Mouse (Mus musculus): ENCODE data around the gene Colgalt2.
"Not testable (repeated sequence)": the region's sequence is repeated elsewhere in the genome, so short reads cannot be mapped to it uniquely, and the experiment has no call there.

The Colgalt2 gene

GRCm38 (mm10) chr1:152416306-152416904 lies 16.8 kb downstream of the Colgalt2 start:
- DNase-seq (ENCODE audit: low read depth, low spot score) = no peak

DNA sequence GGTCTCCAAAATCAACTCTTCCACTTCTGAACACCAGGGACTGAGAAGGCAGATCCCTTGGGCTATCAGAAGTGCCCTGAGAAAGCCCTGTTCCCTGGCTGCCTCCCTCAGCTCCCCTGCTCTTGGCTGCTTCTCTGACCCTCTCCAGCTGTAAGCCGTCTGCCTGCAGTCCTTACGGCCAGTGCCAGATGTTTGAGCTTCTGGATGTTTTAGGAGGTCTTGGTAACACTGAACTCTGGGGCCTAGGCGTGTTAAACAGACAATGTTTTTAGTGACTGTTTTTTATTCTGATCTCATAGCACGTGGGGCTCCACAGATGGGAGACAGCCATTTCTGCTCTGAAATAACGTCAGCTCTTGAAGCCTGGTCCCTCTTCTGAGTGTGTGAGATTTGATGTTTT lies 18.0 kb downstream of the Colgalt2 start:
- DNase-seq (ENCODE audit: low read depth, low spot score) = no peak

DNA sequence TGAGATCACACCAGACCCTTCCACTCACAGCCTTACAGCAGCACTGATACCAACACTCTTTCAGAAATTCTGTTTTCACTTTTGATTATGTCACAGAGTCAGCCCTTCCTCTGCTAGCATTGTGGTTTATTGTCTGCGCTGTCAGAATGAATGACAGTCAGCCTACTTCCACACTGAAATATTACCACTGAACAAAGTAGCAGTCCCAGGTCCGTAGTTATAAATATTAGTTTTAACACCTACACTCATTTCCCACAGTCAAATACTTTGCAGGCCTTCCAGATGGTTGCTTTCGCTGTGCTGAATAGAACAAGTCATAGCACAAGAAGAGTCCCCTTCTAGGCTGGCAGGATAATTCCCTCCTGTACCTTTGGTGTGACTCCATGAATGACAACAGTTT lies 22.7 kb downstream of the Colgalt2 start:
- no peak for DNase-seq (ENCODE audit: low read depth, low spot score)

DNA sequence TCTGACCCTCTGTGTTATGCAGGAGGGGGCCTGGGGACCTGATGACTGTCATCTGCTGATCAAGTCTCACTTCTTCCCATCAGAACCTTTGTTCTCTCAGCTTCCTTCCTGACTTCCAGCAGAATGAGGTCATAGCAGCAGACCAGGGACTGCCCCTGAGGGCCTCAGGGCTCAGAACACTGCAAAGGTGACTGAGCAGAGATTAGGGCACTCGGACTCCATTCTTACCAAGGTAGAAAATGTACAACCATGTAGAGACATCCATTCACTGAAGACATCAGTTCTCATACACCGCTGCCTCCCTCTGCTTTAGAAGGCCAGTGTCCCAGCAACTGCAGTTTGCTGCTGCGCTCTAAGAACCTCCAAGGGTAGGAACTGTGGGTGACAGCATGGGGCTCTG lies 23.4 kb downstream of the Colgalt2 start:
- DNase-seq (ENCODE audit: low read depth, low spot score) = no peak

- no peak for DNase-seq (ENCODE audit: low read depth, low spot score)
Measured at GRCm38 (mm10) chr1:152427912-152428581, 28.4 kb downstream of the Colgalt2 start.

- DNase-seq (ENCODE audit: low read depth, low spot score) = no peak
Measured at GRCm38 (mm10) chr1:152429805-152430204, 30.2 kb downstream of the Colgalt2 start.

GRCm38 (mm10) chr1:152434166-152434565 lies 34.5 kb downstream of the Colgalt2 start:
- no peak for DNase-seq (ENCODE audit: low read depth, low spot score)

DNA sequence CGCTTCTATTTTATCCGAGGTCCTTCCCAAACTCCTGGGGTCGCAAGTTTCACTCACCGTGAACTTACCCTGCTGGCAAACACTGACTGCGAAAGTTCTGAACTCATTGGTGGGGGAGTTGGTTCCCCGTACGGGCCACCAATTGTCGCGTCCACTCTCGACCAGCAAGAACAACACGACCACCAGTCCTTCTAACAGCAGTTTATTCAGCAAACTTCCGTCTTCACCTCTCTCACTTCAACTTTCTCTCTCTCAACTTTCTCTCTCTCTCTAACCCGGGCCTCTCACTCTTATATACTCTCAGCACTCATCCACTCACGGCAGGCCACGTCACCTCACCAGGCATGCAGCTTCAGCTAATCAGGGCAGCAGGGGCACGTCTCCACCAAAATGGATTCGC lies 37.9 kb downstream of the Colgalt2 start:
- not testable (repeated sequence) for DNase-seq (ENCODE audit: low read depth, low spot score)

DNA sequence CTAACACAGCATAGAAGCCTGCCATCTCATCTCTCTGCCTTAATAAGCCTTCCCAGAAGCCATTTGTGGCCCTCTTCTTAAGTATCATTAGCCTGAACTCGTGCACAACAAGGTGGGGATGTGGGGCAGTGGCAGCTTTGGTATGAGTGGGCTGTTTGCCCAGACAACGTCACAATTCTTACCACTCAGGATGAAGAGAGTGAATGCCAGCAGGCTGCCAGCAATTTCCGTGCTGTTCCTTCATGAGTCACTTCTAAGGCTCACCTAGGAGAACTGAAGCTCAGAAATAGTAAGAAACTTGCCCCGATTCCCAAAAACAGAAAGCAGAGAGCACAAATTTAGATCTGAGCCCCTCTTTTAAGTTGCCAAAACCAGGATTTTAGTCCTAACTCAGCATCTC lies 39.8 kb downstream of the Colgalt2 start:
- no peak for DNase-seq (ENCODE audit: low read depth, low spot score)

DNA sequence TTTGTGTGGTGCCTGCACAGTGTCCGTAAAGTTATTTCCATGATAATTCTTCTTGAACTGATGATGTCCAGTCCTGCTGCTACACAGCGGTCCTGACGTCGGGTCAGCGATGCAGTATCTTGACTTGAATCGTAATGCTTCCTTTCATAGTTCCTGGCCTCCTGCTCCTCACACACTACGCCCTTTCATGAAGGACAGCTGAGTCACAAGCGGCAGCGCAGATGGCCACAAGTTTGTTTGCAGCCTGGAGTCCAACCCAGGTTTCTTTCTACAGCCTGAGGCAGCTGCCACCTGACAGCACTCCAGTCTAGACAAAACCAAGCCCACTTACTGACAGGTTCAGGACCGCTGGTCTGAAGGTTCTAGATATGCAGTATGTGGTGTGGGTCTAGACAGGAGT lies 40.2 kb downstream of the Colgalt2 start:
- DNase-seq (ENCODE audit: low read depth, low spot score) = no peak

DNA sequence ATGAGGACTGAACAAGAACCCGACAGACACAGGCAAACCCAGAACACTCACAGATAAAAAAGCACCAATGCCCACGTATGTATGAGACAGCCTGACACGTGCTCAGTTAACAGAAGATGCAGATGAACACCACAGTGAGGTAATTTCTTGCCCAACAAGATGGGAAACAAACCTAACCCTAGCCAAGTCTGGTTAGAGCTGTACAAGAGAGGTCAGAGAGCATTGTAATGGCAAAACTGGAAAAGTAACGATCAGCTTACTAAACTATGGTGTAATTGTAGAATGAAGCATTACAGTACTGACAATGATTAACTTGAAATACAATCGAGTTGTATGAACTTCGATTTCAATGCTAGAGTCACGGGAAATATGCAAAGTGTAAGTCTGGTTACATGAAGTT lies 45.0 kb downstream of the Colgalt2 start:
- DNase-seq (ENCODE audit: low read depth, low spot score) = no peak

DNA sequence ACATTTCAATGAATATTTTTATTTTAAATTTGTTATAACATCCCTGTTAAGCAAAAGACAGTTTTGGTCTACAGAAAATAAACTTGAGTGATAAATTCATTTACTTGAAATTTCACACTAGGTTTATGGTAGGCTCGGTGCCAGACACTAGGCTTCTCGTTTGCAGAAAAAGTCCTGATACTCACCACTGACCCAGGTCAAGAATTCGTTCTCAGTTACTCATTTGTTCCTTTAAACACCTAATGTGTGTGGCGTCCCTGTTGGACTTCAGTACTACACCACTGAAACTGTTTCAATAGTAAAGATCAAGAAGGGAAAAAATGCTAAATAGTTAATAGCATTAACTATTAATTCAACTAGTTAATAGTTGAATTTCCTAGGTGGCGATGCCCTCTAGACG lies 46.3 kb downstream of the Colgalt2 start:
- DNase-seq (ENCODE audit: low read depth, low spot score) = no peak

- DNase-seq (ENCODE audit: low read depth, low spot score) = no peak
Measured at GRCm38 (mm10) chr1:152454536-152454935, 54.9 kb downstream of the Colgalt2 start.

GRCm38 (mm10) chr1:152455275-152456243 lies 55.9 kb downstream of the Colgalt2 start:
- no peak for DNase-seq (ENCODE audit: low read depth, low spot score)

- no peak for DNase-seq (ENCODE audit: low read depth, low spot score)
Measured at GRCm38 (mm10) chr1:152456266-152456665, 56.6 kb downstream of the Colgalt2 start.

GRCm38 (mm10) chr1:152457596-152457995 lies 58.0 kb downstream of the Colgalt2 start:
- no peak for DNase-seq (ENCODE audit: low read depth, low spot score)

DNA sequence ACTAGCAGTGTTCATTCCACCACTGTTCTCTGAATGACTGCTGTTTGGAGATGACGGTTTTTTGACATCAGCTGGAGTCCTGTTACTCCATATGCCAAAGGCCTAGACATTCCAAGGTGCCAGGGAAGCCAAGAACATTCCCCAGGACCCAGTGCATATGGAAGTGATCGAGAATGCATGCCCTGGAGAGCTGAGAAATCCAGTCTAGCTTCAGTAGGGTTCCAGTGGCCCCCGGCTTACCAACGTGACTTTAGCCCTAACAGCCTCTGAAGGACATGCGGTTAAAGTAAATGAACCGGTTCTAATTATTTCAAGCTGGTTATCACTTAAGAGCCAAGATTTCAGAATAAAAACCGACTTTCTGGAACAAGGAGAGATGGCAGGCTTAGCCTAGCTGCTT lies 59.4 kb downstream of the Colgalt2 start:
- no peak for DNase-seq (ENCODE audit: low read depth, low spot score)

- no peak for DNase-seq (ENCODE audit: low read depth, low spot score)
Measured at GRCm38 (mm10) chr1:152460931-152461330, 61.3 kb downstream of the Colgalt2 start.

GRCm38 (mm10) chr1:152461814-152462213 lies 62.2 kb downstream of the Colgalt2 start:
- no peak for DNase-seq (ENCODE audit: low read depth, low spot score)

DNA sequence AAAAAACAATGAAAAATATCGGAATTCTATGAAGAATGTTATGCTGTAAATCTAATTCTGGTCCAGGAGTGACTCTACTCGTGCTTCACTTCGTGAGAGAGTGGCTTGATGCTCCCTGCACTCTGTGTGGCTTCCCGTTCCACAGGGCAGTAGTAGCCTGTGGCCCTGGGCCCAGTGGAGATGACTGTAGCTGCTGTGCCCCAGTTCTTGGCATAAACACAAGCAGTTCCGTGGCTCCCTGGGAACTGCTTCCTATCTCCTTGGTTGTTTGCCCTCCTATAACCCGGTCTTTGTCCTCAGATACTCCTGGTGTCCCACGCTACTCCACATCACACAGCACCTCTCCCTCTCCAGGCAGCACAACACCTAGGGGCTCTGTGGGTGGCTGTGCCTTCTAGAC lies 62.7 kb downstream of the Colgalt2 start:
- no peak for DNase-seq (ENCODE audit: low read depth, low spot score)

DNA sequence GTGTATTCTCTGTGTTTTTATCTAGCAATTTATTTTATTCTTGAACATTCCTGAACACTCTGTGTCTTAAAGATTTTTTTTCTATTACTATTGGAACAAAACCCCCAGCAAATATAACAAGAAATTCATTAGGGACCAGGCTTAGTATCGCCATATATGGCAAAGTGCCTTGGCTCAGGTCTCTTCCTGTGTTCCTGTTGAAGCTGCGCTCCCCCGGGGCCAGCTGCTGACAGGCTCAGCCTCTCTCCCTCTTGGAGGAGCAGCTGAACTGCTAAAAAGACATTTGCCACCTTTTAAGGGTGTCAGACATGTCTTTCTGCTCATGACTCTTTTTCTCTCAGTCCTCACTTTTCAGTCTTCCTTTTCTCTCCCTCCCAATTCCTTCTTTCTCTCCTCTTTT lies 66.7 kb downstream of the Colgalt2 start:
- DNase-seq (ENCODE audit: low read depth, low spot score) = no peak

GRCm38 (mm10) chr1:152468443-152468842 lies 68.8 kb downstream of the Colgalt2 start:
- DNase-seq (ENCODE audit: low read depth, low spot score) = peak; percentile 68

Measured in telencephalon, adult 2 months (tissue).